Mouse (Mus musculus) liver, adult 2 months (tissue): ENCODE measurements around the gene Pwwp2b. TPM values are rescaled to one million over a fixed set of nuclear protein-coding genes. Genes with fewer than 3 reads are reported as not detected.

Experiments used
- DNase-seq: peaks from one replicate; pipeline ENCODE4 v3.0.0-alpha.2; 2011; ENCODE audit warnings: low read depth, low spot score; ENCODE audit errors: extremely low read depth
- H3K27ac ChIP-seq: fragments of 200-500 bp; replicated peaks from 2 replicates; pipeline ENCODE4 v1.5.1; 2012; ENCODE audit warnings: low read depth, mild to moderate bottlenecking, control low read depth, inconsistent platforms, low read length; ENCODE audit not compliant: insufficient read depth
- H3K27me3 ChIP-seq: fragments of 200-500 bp; 2 replicates; pipeline ENCODE4 v1.6.1; 2012; ENCODE audit warnings: mild to moderate bottlenecking, moderate library complexity, low read length, inconsistent platforms; ENCODE audit not compliant: control insufficient read depth, insufficient read depth
- H3K36me3 ChIP-seq: fragments of 200-500 bp; 2 replicates; pipeline ENCODE4 v1.6.1; 2012; ENCODE audit warnings: low read length, inconsistent platforms; ENCODE audit not compliant: control insufficient read depth, insufficient read depth
- H3K4me1 ChIP-seq: fragments of 200-500 bp; 2 replicates; pipeline ENCODE4 v1.6.1; 2011; ENCODE audit warnings: low read length; ENCODE audit not compliant: control insufficient read depth, insufficient read depth
- H3K4me3 ChIP-seq: fragments of 200-500 bp; 2 replicates; pipeline ENCODE4 v1.5.1; 2011; ENCODE audit warnings: low read depth, mild to moderate bottlenecking, control low read depth, low read length, moderate library complexity; ENCODE audit not compliant: insufficient read depth
- H3K79me2 ChIP-seq: fragments of 200-500 bp; 2 replicates; pipeline ENCODE4 v1.6.1; 2012; ENCODE audit warnings: inconsistent platforms, mild to moderate bottlenecking, low read length, moderate library complexity; ENCODE audit not compliant: control insufficient read depth, insufficient read depth
- H3K9ac ChIP-seq: fragments of 200-500 bp; 2 replicates; pipeline ENCODE4 v1.6.1; 2012; ENCODE audit warnings: low read depth, mild to moderate bottlenecking, control low read depth, inconsistent platforms, low read length
- CTCF ChIP-seq: fragments of 200-500 bp; IDR thresholded peaks from 2 replicates; pipeline ENCODE4 v1.5.1; 2011; ENCODE audit warnings: low read depth, low read length, control low read depth
- POLR2A ChIP-seq: fragments of 200-500 bp; IDR thresholded peaks from 2 replicates; pipeline ENCODE4 v1.6.1; 2011; ENCODE audit warnings: low read length, control low read depth; ENCODE audit not compliant: insufficient read depth; ENCODE audit errors: extremely low read depth
- WGBS: fragments of 180-500 bp; shearing (Covaris S2); methylation state at CpG from one replicate; pipeline ENCODE4 v1.1.7; 2018; 5-methylcytosine and 5-hydroxymethylcytosine counted together
- polyA plus RNA-seq: library from polyadenylated mRNA; depleted of rRNA; stranded (reverse); fragments of >200 nt; gene quantifications from 2 replicates; pipeline ENCODE4 v1.2.3, GENCODE M21; 2012
- total RNA-seq: library from RNA; depleted of rRNA; stranded (reverse); fragments of >200 nt; gene quantifications from 2 replicates; pipeline ENCODE4 v1.2.3, GENCODE M21; 2014

Pwwp2b gene
- total and polyA plus RNA-seq, 2 experiments, result 0.65 to 2.1 TPM

DNA sequence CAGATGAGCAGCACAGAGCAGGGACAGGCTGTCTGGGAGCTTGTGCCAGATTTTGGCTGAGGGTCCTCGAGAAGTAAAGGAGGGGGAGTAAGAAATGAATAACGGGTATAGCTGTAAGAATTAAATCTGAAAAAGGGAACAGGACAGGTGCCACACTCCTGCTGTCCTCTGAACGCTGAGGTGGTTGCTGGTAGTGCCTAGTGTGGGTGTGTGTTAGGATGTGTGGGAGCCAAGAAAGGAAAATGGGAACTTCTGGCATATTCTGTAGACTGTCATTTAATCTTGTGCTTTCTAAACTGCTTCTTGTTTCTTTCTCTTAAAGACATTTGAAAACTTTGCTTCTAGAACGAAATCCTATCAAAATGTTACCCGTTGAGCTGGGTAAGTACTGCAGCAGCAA is 27.2 kb upstream of the Pwwp2b start:
- TF ChIP-seq CTCF (no peak), POLR2A (no peak)
- Histone ChIP-seq H3K4me3 (no peak overlapping the region), H3K36me3 (no peaks in the 10 kb centered on the region), H3K9ac (no peak overlapping the region), H3K79me2 (no peaks in the 10 kb centered on the region), H3K27me3 (no peaks in the 10 kb centered on the region), H3K4me1 (peaks cover 5% of the 10 kb centered on the region), H3K27ac (no peak overlapping the region)
- no peak for DNase-seq
- 84% methylated on average over 5 of the region's 5 CpGs for WGBS

GRCm38 (mm10) chr7:139221856-139222255 is 26.4 kb upstream of the Pwwp2b start:
- no peak for DNase-seq
- peaks cover 5% of the 10 kb centered on the region for H3K4me1 ChIP-seq
- WGBS, result 92% methylated on average over 2 of the region's 2 CpGs
- no peak for TF ChIP-seq CTCF
- TF ChIP-seq POLR2A, result no peak
- no peaks in the 10 kb centered on the region for H3K27me3 ChIP-seq
- no peaks in the 10 kb centered on the region for H3K36me3 ChIP-seq
- no peak overlapping the region for H3K9ac ChIP-seq
- H3K79me2 ChIP-seq, result no peaks in the 10 kb centered on the region
- no peak overlapping the region for H3K4me3 ChIP-seq
- no peak overlapping the region for H3K27ac ChIP-seq

DNA sequence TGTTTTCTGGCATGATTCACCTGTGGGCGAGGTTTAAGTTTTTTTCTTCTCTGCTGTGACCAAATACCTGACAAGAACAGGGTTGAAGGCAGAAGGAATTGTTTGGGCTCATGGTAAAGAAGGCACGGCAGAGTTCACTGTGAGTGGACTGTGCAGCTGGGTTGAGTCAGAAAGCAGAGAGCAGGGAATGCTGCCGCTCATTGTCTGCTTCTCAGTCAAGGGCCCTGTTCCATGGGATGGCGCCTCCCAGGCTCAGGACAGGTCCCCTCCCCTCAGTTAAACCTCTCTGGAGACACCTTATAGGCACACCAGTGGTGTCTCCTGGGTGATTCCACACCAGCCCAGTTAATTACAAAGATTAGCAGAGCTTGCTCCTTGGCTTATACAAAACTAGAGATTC is 25.9 kb upstream of the Pwwp2b start:
- Histone ChIP-seq H3K27ac (no peak overlapping the region), H3K36me3 (no peaks in the 10 kb centered on the region), H3K9ac (no peak overlapping the region), H3K27me3 (no peaks in the 10 kb centered on the region), H3K79me2 (no peaks in the 10 kb centered on the region), H3K4me3 (no peak overlapping the region), H3K4me1 (peaks cover 5% of the 10 kb centered on the region)
- no peak for DNase-seq
- WGBS, result 93% methylated on average over 4 of the region's 4 CpGs
- no peak for TF ChIP-seq CTCF
- no peak for TF ChIP-seq POLR2A

- 86% methylated on average over 1 of the region's 1 CpGs for WGBS
- no peak overlapping the region for H3K27ac ChIP-seq
- no peaks in the 10 kb centered on the region for H3K27me3 ChIP-seq
- H3K9ac ChIP-seq, result no peak overlapping the region
- TF ChIP-seq CTCF (no peak), POLR2A (no peak)
- H3K4me1 ChIP-seq, result peaks cover 5% of the 10 kb centered on the region
- H3K4me3 ChIP-seq, result no peak overlapping the region
- H3K79me2 ChIP-seq, result no peaks in the 10 kb centered on the region
- no peaks in the 10 kb centered on the region for H3K36me3 ChIP-seq
- DNase-seq, result no peak
These were observed 24.2 kb upstream of the Pwwp2b start for GRCm38 (mm10) chr7:139224070-139224469.

DNA sequence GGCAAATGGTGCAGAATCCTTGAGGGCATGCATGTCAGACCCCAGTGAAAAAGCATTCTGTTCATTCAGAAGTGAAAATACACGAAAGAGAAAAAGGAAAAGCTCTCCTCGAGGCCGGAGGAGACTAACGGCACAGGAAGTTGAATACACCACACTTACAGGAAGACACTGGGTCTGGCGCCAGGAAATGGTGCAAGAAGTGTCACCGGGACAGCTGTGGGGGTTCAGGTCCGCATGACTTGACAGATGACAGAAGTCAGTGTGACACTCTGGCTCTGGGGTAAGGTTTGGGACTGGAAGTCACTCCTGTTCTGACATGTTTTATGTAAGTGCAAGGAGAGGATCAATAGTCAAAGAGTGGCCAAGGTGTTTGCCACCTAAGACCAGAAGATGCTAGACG is 23.6 kb upstream of the Pwwp2b start:
- Histone ChIP-seq H3K9ac (no peak overlapping the region), H3K4me1 (peaks cover 5% of the 10 kb centered on the region; the same call in 1 of the 2 replicates), H3K27ac (peak overlapping the region; percentile 44; the same call in 1 of the 2 replicates), H3K27me3 (no peaks in the 10 kb centered on the region), H3K79me2 (no peaks in the 10 kb centered on the region), H3K36me3 (no peaks in the 10 kb centered on the region), H3K4me3 (no peak overlapping the region)
- WGBS, result 61% methylated on average over 8 of the region's 8 CpGs
- no peak for DNase-seq
- TF ChIP-seq POLR2A (no peak), CTCF (no peak)

DNA sequence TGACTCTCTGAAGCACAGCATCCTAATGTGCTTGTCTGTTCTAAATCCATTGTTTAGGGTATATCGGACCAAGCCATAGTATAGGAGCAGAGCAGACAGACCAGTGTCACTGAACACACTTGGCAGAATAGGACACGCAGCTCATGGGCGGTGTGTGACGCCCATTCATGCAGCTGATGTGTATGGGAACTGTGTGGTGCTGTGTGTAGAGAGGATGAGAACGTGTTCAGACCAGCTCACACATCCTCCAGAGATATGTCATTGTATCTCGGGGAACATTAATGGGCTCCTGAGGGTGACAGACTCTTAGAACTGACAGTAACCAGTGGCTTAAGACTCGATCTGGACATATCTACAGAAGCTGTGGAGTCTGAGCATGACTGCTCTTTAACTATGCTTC is 21.9 kb upstream of the Pwwp2b start:
- no peak overlapping the region for H3K4me3 ChIP-seq
- DNase-seq, result no peak
- WGBS, result 88% methylated on average over 7 of the region's 7 CpGs

More for the DNA sequence above, 21.9 kb upstream of the Pwwp2b start:
- TF ChIP-seq CTCF (no peak), POLR2A (no peak)
- H3K36me3 ChIP-seq, result no peaks in the 10 kb centered on the region
- H3K79me2 ChIP-seq, result no peaks in the 10 kb centered on the region
- H3K27me3 ChIP-seq, result no peaks in the 10 kb centered on the region
- no peak overlapping the region for H3K9ac ChIP-seq
- H3K4me1 ChIP-seq, result peaks cover 5% of the 10 kb centered on the region; the same call in 1 of the 2 replicates
- H3K27ac ChIP-seq, result no peak overlapping the region
